Mouse (Mus musculus) small intestine, adult 2 months (tissue): ENCODE results near the gene Ggt5.

Experiments
- CTCF ChIP-seq: fragments of 200-500 bp; IDR thresholded peaks from 2 replicates; pipeline ENCODE4 v1.5.1; 2012; ENCODE audit warnings: low read depth, mild to moderate bottlenecking, control low read depth, inconsistent platforms, low read length, moderate library complexity, mixed read lengths; ENCODE audit not compliant: insufficient replicate concordance, insufficient read length; ENCODE audit errors: extremely low read depth
- POLR2A ChIP-seq: fragments of 200-500 bp; IDR thresholded peaks from 2 replicates; pipeline ENCODE4 v1.6.1; 2012; ENCODE audit warnings: low read depth, mild to moderate bottlenecking, control low read depth, inconsistent platforms, low read length, moderate library complexity

GRCm38 (mm10) chr10:75654053-75654452, 64.9 kb downstream of the Ggt5 start:
- TF ChIP-seq POLR2A (no peak), CTCF (no peak)
